Mouse (Mus musculus): ENCODE data around the gene Prdx5.

Prdx5 gene

DNA sequence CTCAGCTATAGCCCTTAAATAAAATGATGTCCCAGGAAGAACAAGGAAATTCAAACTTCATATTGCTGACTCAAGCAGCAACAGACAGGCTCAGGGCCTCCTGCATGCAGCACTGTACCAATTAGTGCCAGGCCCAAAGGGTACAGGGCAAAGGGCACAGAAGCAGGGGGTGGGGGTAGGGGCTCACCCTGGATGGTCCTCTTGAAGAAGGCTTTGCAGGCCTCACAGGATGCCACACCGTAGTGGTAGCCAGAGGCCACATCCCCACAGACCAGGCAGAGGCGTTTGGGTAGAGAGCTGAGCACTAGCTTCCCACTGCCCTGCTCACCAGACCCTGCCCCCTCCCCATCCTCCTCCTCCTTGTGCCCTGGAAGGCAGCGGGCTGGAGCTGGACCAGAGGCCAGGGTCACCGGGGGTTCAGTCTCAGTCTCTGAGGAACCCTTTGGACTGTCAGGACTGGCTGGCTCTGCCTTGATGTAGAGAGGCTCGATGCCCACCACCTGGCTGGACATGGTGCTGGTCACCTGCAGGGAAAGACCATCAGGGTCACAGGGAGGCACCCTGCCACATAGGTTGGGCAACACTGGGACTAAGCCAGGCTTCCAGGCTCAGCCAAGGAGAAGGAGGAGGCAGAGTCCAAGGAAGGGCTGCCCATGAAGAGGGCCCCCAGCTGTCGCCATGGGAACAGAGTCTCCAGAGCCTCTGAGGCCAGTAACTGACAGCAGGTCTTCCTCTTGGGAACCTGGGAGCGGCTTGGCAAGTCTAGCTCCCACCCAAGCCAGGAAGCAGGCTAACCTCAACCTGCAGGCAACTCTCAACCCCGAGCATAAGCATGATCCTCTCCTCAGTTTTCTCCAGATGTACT, 10.2 kb upstream of the Prdx5 start:
- DNase-seq (ENCODE audit: extremely low read depth, insufficient read length, low spot score) = peak; percentile 35

DNA sequence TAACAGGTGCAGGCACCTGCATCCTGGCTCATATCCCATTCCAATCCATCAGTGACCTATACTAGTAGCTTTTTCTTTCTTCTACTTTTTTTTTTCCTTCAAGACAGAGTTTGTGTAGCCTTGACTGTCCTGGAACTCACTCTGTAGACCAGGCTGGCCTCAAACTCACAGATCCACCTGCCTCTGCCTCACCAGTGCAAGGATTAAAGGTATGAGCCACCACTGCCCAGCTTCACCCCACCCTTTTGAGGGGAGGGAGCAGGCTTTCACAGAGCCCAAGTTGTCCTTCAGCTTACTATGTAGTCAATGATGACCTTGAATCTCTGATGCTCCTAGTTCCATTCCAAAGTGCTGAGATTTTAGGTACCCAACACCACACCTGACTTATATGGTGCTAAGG, 9.5 kb upstream of the Prdx5 start:
- no peak for DNase-seq (ENCODE audit: extremely low read depth, insufficient read length, low spot score)

DNA sequence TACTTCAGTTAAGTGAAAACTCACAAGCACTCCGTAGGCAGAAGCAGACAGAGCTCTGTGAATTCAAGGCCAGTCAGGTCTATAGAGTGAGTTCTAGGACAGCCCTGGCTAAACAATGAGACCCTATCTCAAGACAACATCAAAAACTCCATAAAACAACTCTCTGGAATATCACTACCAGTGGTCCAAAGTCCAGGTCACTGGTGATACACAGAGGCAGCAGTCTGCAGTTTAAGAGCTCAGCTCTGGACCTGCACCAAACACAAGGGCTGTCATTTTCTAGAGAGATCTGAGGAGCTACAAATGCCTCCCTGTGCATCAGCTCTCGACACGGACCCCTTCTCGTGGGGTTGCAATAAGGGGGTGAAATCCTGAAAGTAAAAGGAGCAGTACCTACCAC, 8.4 kb upstream of the Prdx5 start:
- DNase-seq (ENCODE audit: extremely low read depth, insufficient read length, low spot score) = no peak

DNA sequence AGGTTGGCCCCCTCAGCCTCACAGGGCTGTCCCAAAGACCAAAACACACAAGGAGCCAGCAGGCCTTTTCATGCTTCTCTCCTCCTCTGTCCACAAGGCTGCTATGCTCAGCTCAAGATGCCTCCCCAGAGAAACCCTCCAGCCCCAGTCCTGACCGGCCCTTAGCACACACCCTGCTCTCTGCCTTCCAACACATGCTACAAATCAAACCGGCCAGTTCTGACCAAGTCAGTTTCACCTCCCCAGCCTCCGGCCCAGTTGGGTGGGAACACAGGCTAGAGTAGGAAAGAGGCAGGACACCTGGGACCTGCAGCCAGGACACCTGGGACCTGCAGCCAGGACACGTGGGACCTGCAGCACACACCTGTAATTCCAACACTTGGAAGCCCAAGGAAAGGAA, 6.6 kb upstream of the Prdx5 start:
- DNase-seq (ENCODE audit: extremely low read depth, insufficient read length, low spot score) = no peak

DNA sequence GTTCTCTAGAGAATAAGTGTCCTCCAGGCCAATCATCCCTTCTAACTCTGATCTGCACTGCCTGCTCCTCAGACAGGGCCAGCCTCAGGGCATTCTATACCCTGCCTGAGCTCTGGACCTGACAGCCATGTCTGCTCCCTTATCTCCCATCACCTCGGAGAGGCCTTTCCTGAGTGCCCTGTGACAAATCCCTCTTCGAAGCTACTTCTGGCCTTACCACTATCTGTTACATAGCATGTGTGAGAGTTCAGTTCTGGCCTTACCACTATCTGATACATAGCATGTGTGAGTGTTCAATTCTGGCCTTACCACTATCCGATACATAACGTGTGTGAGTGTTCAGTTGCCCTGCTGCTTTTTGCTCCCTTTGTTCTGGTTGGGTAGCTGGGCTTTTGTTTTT, 5.4 kb upstream of the Prdx5 start:
- DNase-seq (ENCODE audit: extremely low read depth, insufficient read length, low spot score) = no peak

DNA sequence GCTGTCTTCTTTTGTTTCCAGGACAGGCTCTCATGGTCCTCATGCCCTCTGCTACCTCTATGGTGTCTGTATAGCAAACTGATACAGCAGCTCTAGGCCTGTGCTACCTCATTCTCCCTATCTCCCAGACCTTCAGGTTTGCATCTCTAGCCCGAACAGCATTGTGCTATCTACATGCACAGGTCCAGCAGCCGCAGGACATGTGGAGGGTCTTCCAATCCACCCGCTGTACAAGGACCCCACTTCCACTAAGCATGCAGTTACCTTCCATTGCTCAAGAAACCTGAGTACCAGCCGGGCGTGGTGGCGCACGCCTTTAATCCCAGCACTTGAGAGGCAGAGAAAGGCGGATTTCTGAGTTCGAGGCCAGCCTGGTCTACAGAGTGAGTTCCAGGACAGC, 4.6 kb upstream of the Prdx5 start:
- no peak for DNase-seq (ENCODE audit: extremely low read depth, insufficient read length, low spot score)

DNA sequence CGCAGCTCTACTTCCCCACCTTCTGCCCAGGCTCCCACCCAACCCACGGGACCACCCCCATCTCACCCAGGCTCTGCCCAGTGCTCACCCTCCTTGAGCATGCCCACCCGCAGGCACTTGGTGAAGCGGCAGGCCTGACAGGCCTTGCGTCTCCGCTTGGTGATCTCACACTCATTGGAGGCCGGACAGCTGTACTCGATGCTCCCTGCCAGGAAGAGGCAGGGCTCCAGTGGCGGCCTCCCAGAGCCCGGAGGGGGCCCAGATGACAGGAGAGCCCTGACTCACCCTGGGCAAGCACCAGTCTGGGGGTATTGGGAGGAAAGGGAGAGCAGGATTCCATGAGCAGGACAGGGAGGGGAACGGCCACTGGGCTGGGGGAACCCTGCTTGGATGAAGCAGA, 4.1 kb upstream of the Prdx5 start:
- DNase-seq (ENCODE audit: extremely low read depth, insufficient read length, low spot score) = no peak

DNA sequence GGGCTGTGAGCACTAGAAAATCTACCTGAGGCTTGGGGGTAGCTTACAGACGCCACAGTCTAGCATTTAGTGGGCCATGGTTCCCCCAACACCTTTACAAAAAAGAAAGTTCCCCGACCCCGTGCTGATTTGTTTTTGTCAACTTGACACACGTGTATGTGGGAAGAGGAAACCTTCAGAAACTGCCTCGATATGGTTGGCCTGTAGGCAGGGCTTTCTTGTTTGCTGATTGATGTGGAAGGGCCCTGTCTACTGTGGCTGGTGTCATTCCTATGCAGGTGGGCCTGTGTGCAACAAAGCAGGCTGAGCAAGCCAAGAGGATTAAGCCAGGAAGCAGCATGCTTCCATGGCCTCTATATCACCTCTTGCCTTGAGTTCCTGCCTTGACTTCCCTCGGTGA, 3.1 kb upstream of the Prdx5 start:
- no peak for DNase-seq (ENCODE audit: extremely low read depth, insufficient read length, low spot score)

DNA sequence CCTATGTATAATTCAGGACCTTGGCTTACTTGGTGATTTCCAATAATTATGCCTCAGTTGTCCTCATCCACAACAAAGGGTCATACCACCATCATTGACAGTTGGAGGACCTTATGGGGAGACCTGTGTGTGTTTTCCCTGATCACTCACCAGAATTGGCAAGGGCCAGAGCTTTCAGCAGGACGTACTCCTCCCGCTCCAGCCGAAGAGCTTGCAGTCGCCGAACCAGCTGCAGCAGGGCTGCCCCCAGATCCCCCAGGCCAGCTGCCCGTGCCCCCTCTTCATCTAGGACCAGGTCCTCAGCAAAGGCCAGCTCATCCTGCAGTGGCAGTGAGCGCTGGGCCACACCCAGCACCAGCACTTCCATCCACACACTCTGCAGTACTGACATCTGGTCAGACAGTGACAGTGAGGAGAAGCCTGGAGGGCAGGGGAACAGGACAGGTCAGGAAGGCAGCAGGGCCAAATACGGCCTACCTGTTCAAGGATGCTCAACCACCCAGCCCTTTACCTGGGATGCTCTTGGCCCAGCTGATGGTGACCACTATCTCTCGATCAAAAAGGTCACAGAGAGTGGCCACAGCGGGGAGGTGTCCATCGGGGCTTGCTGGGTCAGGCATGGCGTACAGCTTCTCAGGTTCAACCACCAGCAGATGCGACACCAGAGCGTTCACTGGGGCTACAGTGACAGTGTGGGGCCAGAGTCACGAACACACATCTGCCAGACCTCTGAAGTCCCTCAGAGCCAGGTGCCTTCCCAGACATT, 2.5 kb upstream of the Prdx5 start:
- no peak for DNase-seq (ENCODE audit: extremely low read depth, insufficient read length, low spot score)

DNA sequence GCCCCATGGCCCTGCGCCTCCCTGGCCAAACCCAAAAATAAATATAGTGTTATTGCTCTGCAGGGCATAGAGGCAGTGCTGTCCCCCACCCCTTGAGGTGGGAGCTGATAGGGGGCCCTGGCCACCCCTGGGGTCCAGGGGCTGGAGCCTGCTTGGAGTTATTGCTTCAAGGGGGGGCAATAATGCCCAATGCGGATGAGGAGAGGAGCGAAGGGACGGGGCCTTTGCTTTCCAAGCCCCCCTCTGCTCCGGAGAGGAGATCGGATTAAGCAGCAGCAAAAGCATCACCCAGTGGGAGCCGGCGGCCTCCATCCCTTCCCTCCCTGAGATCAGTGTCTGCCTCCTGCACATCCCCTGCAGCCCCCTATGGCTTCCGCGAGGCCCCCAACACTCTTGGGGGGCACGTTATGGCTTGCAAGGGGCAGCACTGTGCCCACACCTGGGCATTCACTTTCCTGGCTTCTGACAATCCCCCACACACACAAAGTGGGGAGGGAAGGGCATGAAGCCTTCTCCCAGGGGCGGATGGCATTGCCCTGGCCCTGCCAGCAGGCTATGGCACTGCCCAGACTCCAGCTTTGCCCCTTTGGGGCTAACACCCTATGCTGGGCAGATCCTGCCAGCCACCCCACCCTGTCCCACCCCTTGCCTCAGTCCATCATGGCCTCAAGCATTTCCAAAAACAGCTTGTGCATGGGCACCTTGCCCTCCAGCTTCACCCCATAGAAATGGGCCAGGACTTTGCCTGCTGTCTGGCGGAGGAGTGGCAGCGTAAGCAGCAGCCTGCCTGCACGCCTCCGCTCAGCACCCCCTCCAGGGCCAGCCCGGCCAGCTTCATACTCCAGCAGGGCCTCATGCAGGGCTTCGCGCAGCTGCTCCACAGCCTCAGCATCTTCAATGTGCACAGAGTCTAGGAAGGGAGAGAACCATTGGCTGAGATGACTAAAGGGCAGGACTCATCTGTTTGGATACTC, 1.5 kb upstream of the Prdx5 start:
- no peak for DNase-seq (ENCODE audit: extremely low read depth, insufficient read length, low spot score)

DNA sequence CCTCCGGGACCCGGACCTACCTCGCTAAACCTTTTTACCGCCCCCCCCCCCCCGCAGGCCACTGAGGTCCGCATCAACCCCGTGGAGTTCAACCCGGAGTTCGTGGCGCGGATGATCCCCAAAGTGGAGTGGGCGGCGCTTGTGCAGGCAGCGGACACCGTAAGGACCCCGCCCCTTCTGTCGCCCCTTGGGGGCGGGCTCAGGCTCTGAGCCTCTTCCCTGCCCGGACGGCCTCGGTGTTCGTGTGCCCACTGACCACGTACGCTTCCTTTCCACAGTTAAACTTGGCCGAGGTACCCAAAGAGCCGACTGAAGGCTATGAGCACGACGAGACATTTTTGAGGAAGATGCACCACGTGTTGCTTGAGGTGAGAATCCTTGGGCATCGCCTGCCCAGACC, 400 bp upstream of the Prdx5 start:
- peak; percentile 75 for DNase-seq (ENCODE audit: extremely low read depth, insufficient read length, low spot score)

DNA sequence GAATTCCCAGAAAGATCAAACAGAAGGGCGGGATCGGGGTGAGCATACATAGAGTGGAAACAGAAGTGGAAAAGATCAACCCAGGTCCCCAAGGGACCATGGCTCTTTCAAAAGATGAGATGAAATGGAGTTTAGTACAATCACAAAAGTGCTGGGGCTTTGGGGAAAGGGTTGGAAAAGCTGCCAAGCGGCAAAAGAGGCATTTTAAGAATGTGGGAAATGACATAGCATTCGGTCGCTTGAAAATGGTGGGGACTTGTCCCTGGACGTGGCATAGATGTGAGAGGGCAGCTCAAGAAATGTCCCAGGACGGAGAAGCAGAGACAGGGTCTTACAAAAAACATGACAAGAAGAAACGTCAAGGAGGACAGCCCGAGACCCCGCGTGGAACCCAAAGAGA, 885 bp downstream of the Prdx5 start:
- no peak for DNase-seq (ENCODE audit: extremely low read depth, insufficient read length, low spot score)

DNA sequence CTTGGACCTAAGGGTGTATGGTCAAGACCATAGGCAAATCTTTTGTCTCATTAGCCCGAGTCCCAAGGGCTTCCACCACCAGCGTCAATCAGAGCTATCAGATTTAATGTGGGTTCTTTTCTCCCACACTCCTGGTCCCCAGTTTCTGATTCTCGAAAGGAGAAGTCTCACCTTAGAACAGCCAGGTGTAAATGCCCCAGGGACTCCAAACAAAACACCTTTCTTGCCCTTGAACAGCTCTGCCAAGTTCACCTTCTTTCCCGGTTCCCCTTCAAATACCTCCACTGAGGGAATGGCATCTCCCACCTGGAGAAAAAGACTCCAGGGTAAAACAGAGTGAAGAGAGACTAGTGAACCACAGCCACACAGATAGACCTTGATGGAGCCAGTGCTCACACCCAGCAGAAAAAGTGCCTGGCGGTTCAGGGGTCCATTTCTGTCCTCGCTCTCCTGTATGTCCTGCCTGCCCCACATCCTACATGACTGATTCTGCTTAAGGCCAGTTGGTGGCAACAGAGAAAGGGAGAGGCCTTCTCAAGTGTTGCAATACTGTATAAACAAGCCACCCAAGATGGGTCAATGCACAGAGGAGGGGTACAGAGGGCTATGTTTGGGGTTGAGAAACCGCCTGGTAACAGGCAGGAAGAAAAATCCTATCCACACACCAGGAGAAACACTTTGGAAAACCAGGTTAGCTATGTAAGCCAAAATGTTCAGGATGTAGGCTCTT, 1.9 kb downstream of the Prdx5 start:
- no peak for DNase-seq (ENCODE audit: extremely low read depth, insufficient read length, low spot score)

DNA sequence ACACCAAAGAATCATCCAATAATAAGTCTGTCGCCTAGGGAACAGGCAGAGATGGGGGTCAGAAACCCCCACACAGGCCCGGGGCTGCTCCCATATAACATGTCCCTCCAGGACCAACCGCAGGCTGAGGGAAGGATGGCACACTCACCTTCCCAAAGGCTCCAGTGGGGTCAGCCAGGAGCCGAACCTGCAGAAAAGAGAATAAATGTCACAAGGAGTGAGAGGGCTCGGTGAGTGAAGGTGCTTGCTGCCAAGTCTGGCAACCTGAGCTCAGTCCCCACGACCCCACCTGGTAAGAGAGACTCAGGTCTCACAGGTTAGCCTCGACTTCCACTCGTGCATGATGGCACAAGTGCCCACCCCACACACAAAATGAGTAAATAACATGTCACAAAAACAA, 2.8 kb downstream of the Prdx5 start:
- no peak for DNase-seq (ENCODE audit: extremely low read depth, insufficient read length, low spot score)

DNA sequence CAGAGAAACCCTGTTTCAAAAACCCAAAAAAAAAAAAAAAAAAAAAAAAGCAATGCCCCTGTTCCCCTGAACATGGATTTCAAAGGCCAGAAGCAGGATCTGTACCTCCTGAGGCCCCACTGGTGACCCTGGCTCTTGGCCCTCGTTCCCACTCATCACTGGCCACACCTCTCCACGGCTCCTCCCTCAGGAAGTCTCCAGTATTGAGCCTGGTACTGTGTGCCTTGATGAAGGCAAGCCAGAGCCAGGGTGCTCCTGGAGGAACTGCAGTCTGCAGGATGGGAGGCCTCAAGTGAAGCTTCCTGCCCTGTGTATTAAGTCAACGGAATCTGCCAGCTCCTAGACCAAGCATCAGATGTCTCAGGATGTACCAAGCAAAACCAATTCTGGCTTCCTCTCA, 3.7 kb downstream of the Prdx5 start:
- DNase-seq (ENCODE audit: extremely low read depth, insufficient read length, low spot score) = no peak

DNA sequence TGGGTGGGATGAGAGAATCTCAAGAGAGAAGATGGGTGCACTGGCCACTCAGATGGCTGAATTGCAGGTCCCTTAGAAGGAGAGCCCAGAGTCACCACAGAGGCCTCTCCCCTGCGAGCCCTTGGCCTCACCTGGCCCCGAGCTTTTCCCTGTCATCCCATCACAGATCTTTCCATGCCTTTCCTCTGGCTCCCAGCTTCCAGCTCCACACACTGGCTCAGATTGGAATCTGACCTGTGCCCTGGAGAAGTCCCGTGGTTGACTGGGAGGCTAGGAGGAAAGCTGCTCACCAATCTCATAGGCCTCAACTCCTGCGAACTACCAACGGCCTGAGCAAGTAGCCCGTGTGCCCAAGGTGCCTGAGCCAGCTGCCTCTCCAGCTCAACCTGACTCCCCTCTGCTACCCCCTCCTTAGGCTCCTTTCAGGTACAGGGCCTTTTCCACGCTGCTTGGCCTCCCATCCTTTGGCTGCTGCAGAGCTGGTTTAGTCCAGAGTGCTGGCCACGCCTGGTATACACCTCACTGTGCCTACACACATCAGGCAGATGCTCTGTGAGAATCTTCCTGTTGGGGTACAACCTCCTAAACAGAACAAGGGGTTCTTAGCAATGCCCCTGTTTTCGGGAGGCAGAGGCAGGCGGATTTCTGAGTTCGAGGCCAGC, 4.3 kb downstream of the Prdx5 start:
- DNase-seq (ENCODE audit: extremely low read depth, insufficient read length, low spot score) = no peak

DNA sequence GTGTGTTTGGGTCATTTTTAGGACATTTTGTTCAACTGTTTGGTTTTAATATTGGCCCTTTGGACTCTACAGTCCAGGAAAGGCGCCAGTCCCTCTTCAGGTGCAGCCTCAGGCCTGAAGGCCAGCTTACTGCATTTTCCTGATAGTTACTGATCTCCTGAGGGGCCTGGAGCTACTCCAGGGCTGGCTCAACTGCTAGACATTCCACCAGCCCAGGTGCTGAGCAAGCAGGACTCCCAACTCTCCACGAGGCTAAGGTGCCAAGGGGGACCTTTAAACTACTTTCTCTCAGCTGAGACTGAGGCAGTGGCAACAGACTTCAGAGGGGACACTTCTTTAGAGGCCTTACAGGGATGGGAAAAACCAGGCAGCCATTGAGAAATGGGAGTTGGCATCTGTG, 5.1 kb downstream of the Prdx5 start:
- DNase-seq (ENCODE audit: extremely low read depth, insufficient read length, low spot score) = no peak

DNA sequence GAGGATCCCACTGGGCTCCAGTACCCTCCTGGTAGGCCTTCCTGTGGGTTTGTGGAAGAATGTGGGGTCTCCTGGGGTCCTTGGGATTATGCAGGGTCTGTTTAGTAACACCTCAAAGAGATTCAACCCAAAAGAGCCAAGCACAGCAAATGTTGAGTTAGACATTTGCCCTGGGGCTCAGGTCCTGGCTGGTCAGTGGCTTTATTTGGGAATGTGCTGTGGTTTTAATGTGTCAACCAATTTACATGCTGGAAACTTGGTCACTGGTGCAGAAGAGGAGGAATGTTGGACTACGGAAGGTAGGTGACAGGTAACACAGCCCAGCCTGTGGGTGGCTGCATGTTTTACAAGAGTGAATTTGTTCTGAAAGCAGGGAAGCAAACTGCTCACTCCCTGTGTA, 6.9 kb downstream of the Prdx5 start:
- no peak for DNase-seq (ENCODE audit: extremely low read depth, insufficient read length, low spot score)

DNA sequence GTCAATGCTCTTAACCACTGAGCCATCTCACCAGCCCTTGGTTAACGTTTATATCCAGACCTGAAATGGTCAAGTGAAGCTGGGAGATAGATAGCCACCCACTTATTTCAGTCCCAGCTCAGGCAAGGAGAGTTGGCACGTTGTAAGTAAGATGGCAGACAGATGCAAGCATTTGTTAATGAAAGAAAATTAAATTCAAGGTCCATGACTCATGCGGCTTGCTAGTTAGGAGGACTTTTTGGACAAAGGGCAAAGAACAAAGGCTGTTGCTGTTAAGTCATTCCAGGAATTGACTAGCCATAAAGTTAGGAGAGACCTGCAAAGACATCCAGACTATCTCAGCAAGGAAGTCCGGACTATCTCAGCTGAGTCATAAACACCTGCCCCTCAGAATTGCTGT, 10.3 kb downstream of the Prdx5 start:
- no peak for DNase-seq (ENCODE audit: extremely low read depth, insufficient read length, low spot score)
